Mouse (Mus musculus) testis, adult 2 months (tissue): Measurements from ENCODE around the gene Slc24a5. TPM values are rescaled to one million over a fixed set of nuclear protein-coding genes. Genes with fewer than 3 reads are reported as not detected.

ENCODE experiments used
- H3K27ac ChIP-seq: fragments of 200-500 bp; 2 replicates; pipeline ENCODE4 v1.5.1; 2012; ENCODE audit warnings: low read depth, low read length; ENCODE audit not compliant: control insufficient read depth, insufficient read depth
- H3K27me3 ChIP-seq: fragments of 200-500 bp; 2 replicates; pipeline ENCODE4 v1.6.1; 2012; ENCODE audit warnings: mild to moderate bottlenecking, low read length, moderate library complexity; ENCODE audit not compliant: control insufficient read depth, insufficient read depth
- H3K36me3 ChIP-seq: fragments of 200-500 bp; 2 replicates; pipeline ENCODE4 v1.6.1; 2012; ENCODE audit warnings: mild to moderate bottlenecking, low read length; ENCODE audit not compliant: control insufficient read depth, insufficient read depth
- H3K4me1 ChIP-seq: fragments of 200-500 bp; 2 replicates; pipeline ENCODE4 v1.6.1; 2012; ENCODE audit warnings: low read length; ENCODE audit not compliant: control insufficient read depth, insufficient read depth
- H3K4me3 ChIP-seq: fragments of 200-500 bp; 2 replicates; pipeline ENCODE4 v1.5.1; 2012; ENCODE audit warnings: low read depth, mild to moderate bottlenecking, low read length, moderate library complexity, mixed read lengths; ENCODE audit not compliant: control insufficient read depth
- CTCF ChIP-seq: fragments of 200-500 bp; IDR thresholded peaks from 2 replicates; pipeline ENCODE4 v1.5.1; 2012; ENCODE audit warnings: low read depth, mild to moderate bottlenecking, inconsistent platforms, low read length, moderate library complexity; ENCODE audit not compliant: control insufficient read depth, insufficient read depth, insufficient replicate concordance
- POLR2A ChIP-seq: fragments of 200-500 bp; IDR thresholded peaks from 2 replicates; pipeline ENCODE4 v1.6.1; 2012; ENCODE audit warnings: low read depth, mild to moderate bottlenecking, inconsistent platforms, low read length, moderate library complexity; ENCODE audit not compliant: control insufficient read depth
- polyA plus RNA-seq: library from polyadenylated mRNA; depleted of rRNA; stranded (reverse); fragments of >200 nt; gene quantifications from 2 replicates; pipeline ENCODE4 v1.2.3, GENCODE M21; 2012

Gene Slc24a5
- polyA plus RNA-seq, 1 experiment, result 0.19 TPM

DNA sequence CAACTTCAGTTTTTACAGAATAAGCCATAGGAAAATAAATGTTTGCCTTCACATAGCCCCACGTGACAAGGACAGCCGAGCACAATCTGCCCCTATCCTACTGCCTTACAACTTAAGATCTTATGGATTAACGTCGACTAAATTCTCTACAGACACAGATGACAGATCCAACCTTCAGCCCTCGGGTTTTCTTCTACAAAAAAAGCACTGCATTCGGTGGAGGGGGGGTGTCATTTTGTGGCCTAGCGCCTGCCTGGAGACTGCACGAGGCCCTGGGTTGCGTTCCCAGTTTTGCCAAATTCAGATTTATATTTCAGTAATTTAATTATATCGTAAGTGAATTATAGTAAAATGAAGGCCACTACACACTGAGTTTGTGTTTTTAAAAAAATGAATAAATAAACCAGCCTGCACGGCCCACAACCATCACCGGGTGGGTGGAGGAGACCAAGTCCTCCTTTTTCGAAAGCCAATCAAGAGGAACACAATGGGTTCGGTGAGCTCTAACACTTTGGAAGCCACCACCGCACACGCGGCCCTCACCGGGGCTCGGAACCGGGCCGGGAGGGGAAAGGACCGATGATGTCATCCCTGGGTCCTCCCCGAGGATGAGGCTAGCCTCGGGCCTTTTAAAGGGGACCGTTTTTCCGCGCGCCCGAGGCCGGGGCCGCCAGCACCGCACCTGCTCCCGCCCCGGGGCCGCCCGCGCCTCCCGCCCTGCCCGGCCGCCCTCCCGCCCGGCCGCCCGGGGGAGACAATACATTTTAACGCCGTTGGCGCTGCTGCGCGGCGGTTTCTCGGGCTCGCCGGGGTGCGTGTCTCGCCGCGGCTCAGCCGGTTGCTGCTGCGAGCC is 54.9 kb downstream of the Slc24a5 start:
- TF ChIP-seq CTCF (no peak), POLR2A (0 out of 2 replicates have a peak, but pooled peaks have one; percentile 38)
- peaks cover 4% of the 10 kb centered on the region; the same call in 1 of the 2 replicates for H3K4me1 ChIP-seq
- H3K27ac ChIP-seq, result peak overlapping the region; percentile 68
- H3K27me3 ChIP-seq, result no peaks in the 10 kb centered on the region
- H3K36me3 ChIP-seq, result no peaks in the 10 kb centered on the region
- peak overlapping the region; percentile 87 for H3K4me3 ChIP-seq

DNA sequence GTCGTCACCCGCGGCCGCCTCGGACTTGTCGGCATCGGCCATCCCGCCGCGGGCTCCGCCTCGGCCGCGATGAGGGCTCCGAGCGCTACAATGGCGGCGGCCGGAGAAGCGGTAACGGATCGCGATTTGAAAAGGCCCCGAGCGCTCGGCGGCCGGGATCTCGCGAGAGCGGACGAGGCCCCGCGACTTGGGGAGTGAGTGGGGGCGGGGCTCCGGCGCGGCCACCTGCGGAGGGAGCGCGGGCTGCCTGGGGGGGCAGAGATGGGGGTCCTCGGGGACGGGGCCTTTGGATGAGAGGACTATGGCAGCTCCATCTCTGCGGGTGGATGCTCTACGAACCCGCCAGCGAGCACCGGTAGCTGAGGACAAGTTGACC is 55.5 kb downstream of the Slc24a5 start, which contains the start of gene Myef2:
Gene Myef2 (minus strand): TSS at position 185 of the 376 bp plus-strand sequence.
- Histone ChIP-seq H3K4me3 (peak within 1 kb of the TSS; percentile 87), H3K4me1 (peaks cover 4% of the 10 kb centered on the region; the same call in 1 of the 2 replicates), H3K27me3 (no peaks in the 10 kb centered on the region), H3K27ac (peak within 1 kb of the TSS; percentile 68), H3K36me3 (no peaks in the 10 kb centered on the region)
- TF ChIP-seq CTCF, result no peak
- peak; percentile 37; the same call in 1 of the 2 replicates for TF ChIP-seq POLR2A

DNA sequence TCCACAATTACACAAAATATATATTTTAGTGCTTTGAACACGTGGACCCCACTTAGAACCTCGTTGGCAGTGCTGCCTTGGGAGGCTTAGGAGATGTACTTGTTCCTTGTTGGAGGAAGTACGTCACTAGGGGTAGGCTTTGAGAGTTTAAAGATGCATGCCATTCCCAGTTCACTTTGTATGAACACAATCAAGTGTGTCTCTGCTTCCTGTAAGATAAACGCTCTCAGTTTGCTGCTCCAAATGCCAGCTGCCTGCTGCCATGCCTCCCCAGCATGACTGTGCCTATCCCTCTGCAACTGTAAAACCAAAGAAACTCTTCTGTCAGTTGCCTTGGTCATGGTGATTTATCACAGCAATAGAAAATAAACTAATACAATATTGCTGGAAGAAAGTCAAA is 57.9 kb downstream of the Slc24a5 start:
- no peak overlapping the region; the same call in 1 of the 2 replicates for H3K4me3 ChIP-seq
- TF ChIP-seq CTCF (no peak), POLR2A (no peak)
- H3K27ac ChIP-seq, result no peak overlapping the region
- H3K36me3 ChIP-seq, result no peaks in the 10 kb centered on the region
- peaks cover 4% of the 10 kb centered on the region; the same call in 1 of the 2 replicates for H3K4me1 ChIP-seq
- H3K27me3 ChIP-seq, result no peaks in the 10 kb centered on the region

DNA sequence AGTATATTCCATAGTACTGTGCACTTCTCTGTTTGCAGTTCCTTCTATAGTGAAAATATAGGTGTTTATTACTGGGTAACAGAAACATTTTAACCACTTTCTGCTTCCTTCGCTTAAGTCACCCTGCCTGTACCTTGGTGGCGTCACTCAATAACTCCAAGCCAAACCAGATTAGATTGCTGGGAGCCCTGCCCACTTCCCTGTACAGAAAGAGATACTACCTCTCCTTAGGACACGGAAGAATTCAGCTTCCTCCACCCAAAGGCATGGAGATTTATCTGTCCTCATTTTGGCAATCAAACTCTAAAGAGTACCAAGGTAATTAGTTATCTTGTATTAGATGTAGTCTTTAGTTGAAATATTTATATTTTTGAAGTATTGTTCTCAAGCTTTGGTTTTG is 58.9 kb downstream of the Slc24a5 start:
- H3K27ac ChIP-seq, result no peak overlapping the region
- TF ChIP-seq POLR2A, result no peak
- no peak for TF ChIP-seq CTCF
- H3K4me3 ChIP-seq, result no peak overlapping the region
- H3K36me3 ChIP-seq, result no peaks in the 10 kb centered on the region
- peaks cover 4% of the 10 kb centered on the region; the same call in 1 of the 2 replicates for H3K4me1 ChIP-seq
- H3K27me3 ChIP-seq, result no peaks in the 10 kb centered on the region

DNA sequence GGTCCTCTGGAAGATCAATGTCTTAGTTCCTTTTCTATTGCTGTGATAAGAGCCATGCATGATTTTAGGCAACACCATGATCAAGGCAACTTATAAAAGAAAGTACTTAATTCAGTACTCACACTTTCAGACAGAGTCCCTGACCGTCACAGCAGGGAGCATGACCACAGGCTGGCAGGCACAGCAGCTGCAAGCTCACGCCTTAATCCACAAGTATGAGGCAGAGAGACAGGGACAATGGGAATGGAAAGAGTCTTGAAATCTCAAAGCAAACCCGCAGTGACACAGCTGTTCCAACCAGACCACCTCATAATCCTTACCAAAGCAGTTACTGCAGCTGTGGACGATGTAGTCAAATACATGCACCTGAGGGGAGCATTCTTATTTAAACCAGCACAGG is 66.2 kb downstream of the Slc24a5 start:
- TF ChIP-seq POLR2A (no peak), CTCF (no peak)
- Histone ChIP-seq H3K27ac (no peak overlapping the region), H3K4me3 (no peak overlapping the region), H3K27me3 (no peaks in the 10 kb centered on the region), H3K4me1 (peaks cover 10% of the 10 kb centered on the region), H3K36me3 (no peaks in the 10 kb centered on the region)

- H3K4me1 ChIP-seq, result peaks cover 10% of the 10 kb centered on the region
- H3K27me3 ChIP-seq, result no peaks in the 10 kb centered on the region
- H3K36me3 ChIP-seq, result no peaks in the 10 kb centered on the region
- TF ChIP-seq CTCF (no peak), POLR2A (no peak)
- H3K4me3 ChIP-seq, result peak within 1 kb of the TSS; percentile 59
- H3K27ac ChIP-seq, result no peak within 1 kb of the TSS
These were observed 68.2 kb downstream of the Slc24a5 start, which contains the start of gene Ctxn2 for GRCm38 (mm10) chr2:125135903-125136811. Gene Ctxn2, plus strand, starts transcription at chr2:125136692.
